Mouse (Mus musculus) C2C12 (cell line): ENCODE data around the gene Alkbh3.

Experiments used
- CEBPB ChIP-seq: IDR thresholded peaks from one replicate; pipeline ENCODE4 v1.6.1; 2011; ENCODE audit warnings: low read depth, mild to moderate bottlenecking, control low read depth, moderate library complexity
- CTCF ChIP-seq: IDR thresholded peaks from one replicate; pipeline ENCODE4 v1.5.1; 2011; ENCODE audit not compliant: control insufficient read depth, insufficient read depth, insufficient read length

- TF ChIP-seq CEBPB (no peak), CTCF (no peak)
These were observed 54.7 kb downstream of the Alkbh3 start for GRCm38 (mm10) chr2:93955886-93956285.
